Mouse (Mus musculus) midbrain, embryonic 14.5 days (tissue): ENCODE measurements around the gene Cenpf. TPM values are rescaled to one million over a fixed set of nuclear protein-coding genes. Genes with fewer than 3 reads are reported as not detected.
A peak's percentile ranks its signal among the peaks of the same experiment; 100 is the strongest.

ENCODE experiments used
- ATAC-seq: fragments of 200-750 bp; cut with Nextera tagmentation; 2 replicates; pipeline ENCODE4 v1.8.0; 2017; ENCODE audit warnings: moderate number of reproducible peaks, moderate library complexity; ENCODE audit not compliant: low FRiP score, low TSS enrichment
- DNase-seq: peaks from one replicate; pipeline ENCODE4 v3.0.0-alpha.2; 2015
- H3K27ac ChIP-seq: fragments of 300-500 bp; sonication (generic); replicated peaks from 2 replicates; pipeline ENCODE4 v1.5.1; 2014; ENCODE audit warnings: mild to moderate bottlenecking, low read depth, low read length, moderate library complexity
- H3K27me3 ChIP-seq: fragments of 300-500 bp; sonication (generic); 2 replicates; pipeline ENCODE4 v1.6.1; 2014; ENCODE audit warnings: low read length, control low read depth, mixed read lengths; ENCODE audit not compliant: control insufficient read depth, insufficient read depth
- H3K36me3 ChIP-seq: fragments of 300-500 bp; sonication (generic); 2 replicates; pipeline ENCODE4 v1.6.1; 2014; ENCODE audit warnings: low read length, control low read depth; ENCODE audit not compliant: control insufficient read depth, insufficient read depth
- H3K4me1 ChIP-seq: fragments of 300-500 bp; sonication (generic); 2 replicates; pipeline ENCODE4 v1.6.1; 2014; ENCODE audit warnings: mild to moderate bottlenecking, antibody characterized with exemption, low read length, control low read depth; ENCODE audit not compliant: control insufficient read depth, insufficient read depth
- H3K4me2 ChIP-seq: fragments of 300-500 bp; sonication (generic); 2 replicates; pipeline ENCODE4 v1.6.1; 2014; ENCODE audit warnings: mild to moderate bottlenecking, low read length, moderate library complexity
- H3K4me3 ChIP-seq: fragments of 300-500 bp; sonication (generic); replicated peaks from 2 replicates; pipeline ENCODE4 v1.5.1; 2014; ENCODE audit warnings: low read depth, low read length
- H3K9ac ChIP-seq: fragments of 300-500 bp; sonication (generic); replicated peaks from 2 replicates; pipeline ENCODE4 v1.6.1; 2014; ENCODE audit warnings: mild to moderate bottlenecking, low read length, moderate library complexity
- H3K9me3 ChIP-seq: fragments of 300-500 bp; sonication (generic); 2 replicates; pipeline ENCODE4 v1.6.1; 2016; ENCODE audit warnings: low read length, control low read depth, mixed read lengths; ENCODE audit not compliant: control insufficient read depth
- WGBS: fragments of 180-500 bp; shearing (Covaris S2); extraction: QIAGEN DNeasy Blood & Tissue Kit; methylation state at CpG from one replicate; pipeline ENCODE4 v1.1.7; 2014; 5-methylcytosine and 5-hydroxymethylcytosine counted together
- polyA plus RNA-seq: library from polyadenylated mRNA; unstranded; fragments of >200 nt; fragmentation: Nextera tagmentation; extraction: Ambion mirVana; gene quantifications from 2 replicates; pipeline ENCODE4 v1.2.1, GENCODE M21; 2014

Cenpf gene
- polyA plus RNA-seq, 1 experiment from 2014 or later = 27.3 TPM

DNA sequence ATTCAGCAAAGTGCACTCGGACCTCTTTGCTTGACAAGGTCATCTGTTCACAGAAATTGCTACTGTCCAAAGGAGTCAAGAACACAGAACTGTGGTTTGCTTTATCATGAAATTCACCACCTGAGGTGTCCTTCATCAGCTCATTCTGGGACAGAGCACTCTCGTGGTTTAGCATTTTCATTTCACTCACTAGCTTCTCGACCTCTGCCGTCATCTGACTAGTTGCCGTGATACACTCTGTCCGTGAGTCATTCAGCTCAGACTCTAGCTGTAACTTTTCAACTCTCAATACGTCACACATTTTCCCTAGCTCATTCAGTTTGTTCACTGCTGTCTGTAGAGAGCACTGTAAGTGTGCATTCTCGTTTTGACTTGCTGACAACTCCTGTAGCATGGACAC is 30.5 kb downstream of the Cenpf start:
- Histone ChIP-seq H3K27me3 (no peaks in the 10 kb centered on the region), H3K4me1 (no peaks in the 10 kb centered on the region), H3K9me3 (no peaks in the 10 kb centered on the region), H3K27ac (no peak overlapping the region), H3K36me3 (peaks cover 25% of the 10 kb centered on the region), H3K4me2 (no peak overlapping the region), H3K4me3 (no peak overlapping the region), H3K9ac (no peak overlapping the region)
- 93% methylated on average over 8 of the region's 8 CpGs for WGBS
- no peak for ATAC-seq
- DNase-seq = no peak

DNA sequence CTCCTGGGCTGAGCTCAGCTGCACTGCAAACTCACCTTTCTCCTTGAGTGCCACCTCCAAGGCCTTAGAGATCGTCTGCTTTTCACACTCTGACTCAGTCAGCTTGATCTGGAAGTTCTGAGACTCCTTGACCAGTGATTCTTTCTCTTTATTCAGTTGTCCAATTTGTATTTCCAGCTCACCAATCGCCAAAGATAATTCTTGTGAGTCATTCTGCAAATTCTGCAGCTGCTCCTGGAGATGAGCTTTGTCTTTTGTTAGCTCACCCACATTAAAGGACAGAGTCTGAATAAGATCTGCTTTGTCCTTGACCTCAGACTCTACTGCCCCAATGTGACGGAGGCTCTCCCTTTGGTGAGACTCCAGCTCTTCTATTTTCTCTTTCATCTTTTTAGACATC is 34.1 kb downstream of the Cenpf start:
- Histone ChIP-seq H3K27me3 (no peaks in the 10 kb centered on the region), H3K4me3 (no peak overlapping the region), H3K4me1 (no peaks in the 10 kb centered on the region), H3K4me2 (no peak overlapping the region), H3K9ac (no peak overlapping the region), H3K36me3 (peaks cover 36% of the 10 kb centered on the region), H3K9me3 (no peaks in the 10 kb centered on the region), H3K27ac (no peak overlapping the region)
- whole genome bisulfite sequencing = 89% methylated on average over 3 of the region's 3 CpGs
- DNase-seq (no peak), ATAC-seq (no peak)

DNA sequence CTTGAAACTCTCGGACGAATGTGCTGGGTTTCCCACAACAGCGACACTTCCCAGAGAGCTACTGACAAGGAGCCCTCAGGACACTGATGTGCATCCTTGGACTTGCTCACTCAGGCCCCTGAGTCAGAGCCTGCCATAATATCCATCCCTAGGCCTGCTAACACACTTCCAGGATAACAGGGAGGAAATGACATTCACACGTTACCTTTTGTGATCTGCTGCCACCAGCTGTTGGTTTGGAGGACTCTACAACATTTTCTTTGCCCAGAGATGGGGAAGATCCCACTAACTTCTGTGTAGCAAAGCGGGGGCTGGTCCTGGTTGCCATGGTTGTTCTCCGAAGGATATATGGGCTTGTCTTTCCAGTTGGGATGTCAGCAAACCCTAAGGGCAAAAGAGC is 41.3 kb downstream of the Cenpf start:
- peak; percentile 73 for DNase-seq

DNA sequence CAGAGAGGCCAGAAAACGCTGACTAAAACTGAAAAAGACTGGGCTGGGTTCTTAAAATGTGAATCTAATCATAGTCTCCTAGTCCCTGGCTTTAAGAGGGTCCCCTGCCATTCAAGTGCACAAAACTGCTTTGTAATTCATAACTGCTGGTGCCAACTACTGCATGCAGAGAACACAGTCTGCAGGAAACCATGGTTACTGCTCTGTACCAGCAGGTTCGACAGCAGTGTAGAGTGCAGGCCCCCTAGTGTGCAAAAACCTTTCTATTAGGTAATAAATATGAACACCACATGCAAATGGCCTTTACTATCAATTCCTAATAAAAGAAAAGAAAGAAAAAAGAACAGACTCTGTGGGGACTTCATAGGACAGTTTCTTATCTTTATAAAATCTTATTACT is 42.5 kb downstream of the Cenpf start:
- peak; percentile 72 for ATAC-seq
- peak; percentile 81 for DNase-seq

More for the DNA sequence above, 41.3 kb downstream of the Cenpf start:
- H3K27ac ChIP-seq = no peak overlapping the region
- H3K36me3 ChIP-seq = 0 out of 2 replicates have a peak, but pooled peaks cover 5% of the 10 kb centered on the region
- no peak for ATAC-seq
- H3K4me1 ChIP-seq = 0 out of 2 replicates have a peak, but pooled peaks cover 3% of the 10 kb centered on the region
- no peak overlapping the region for H3K4me3 ChIP-seq
- no peak overlapping the region for H3K4me2 ChIP-seq
- WGBS = 89% methylated on average over 6 of the region's 6 CpGs
- H3K9ac ChIP-seq = no peak overlapping the region
- no peaks in the 10 kb centered on the region for H3K27me3 ChIP-seq
- no peaks in the 10 kb centered on the region for H3K9me3 ChIP-seq

DNA sequence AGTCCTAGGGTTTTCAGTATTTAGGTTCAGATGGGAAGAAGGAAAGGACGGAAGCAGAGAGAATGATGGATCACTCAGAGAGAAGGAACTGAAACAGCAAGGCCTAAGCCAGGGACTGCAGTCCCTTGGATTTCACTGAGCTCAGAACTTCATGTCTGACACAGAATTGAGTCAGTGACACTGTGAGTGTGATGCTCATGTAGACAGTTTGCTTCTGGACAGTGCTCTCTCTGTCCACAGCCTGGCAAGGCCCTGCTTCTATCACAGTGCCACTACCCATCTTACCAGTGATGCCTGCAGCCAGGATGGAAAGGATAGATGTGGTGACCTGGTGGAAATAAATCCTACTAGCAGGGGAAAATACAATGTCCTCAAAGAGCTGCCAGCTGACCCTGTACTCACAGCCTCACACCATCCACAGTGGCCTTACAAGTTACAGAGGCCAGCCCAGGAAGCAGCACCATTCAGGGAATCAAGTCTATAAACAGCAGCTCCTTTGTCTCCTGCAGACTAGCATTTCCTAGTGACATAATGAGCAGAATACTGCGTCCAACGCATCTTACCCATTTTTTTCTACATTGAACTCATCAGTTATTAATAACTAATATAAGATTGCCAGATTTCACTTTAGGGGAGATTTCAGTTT is 43.1 kb downstream of the Cenpf start:
- no peak for ATAC-seq
- 70% methylated on average over 3 of the region's 3 CpGs for WGBS
- H3K9ac ChIP-seq = no peak overlapping the region; the same call in 1 of the 2 replicates
- H3K27ac ChIP-seq = peak overlapping the region; percentile 68
- peaks cover 5% of the 10 kb centered on the region for H3K36me3 ChIP-seq
- no peaks in the 10 kb centered on the region for H3K27me3 ChIP-seq
- no peak overlapping the region for H3K4me2 ChIP-seq
- DNase-seq = peak; percentile 37
- H3K9me3 ChIP-seq = no peaks in the 10 kb centered on the region
- H3K4me1 ChIP-seq = 0 out of 2 replicates have a peak, but pooled peaks cover 3% of the 10 kb centered on the region
- H3K4me3 ChIP-seq = no peak overlapping the region

More for the DNA sequence above, 42.5 kb downstream of the Cenpf start:
- H3K9me3 ChIP-seq = no peaks in the 10 kb centered on the region
- 0 out of 2 replicates have a peak, but pooled peaks cover 3% of the 10 kb centered on the region for H3K4me1 ChIP-seq
- H3K9ac ChIP-seq = no peak overlapping the region; the same call in 1 of the 2 replicates
- peak overlapping the region; percentile 68; the same call in 1 of the 2 replicates for H3K27ac ChIP-seq
- no peak overlapping the region for H3K4me3 ChIP-seq
- peaks cover 5% of the 10 kb centered on the region for H3K36me3 ChIP-seq
- H3K4me2 ChIP-seq = no peak overlapping the region
- no peaks in the 10 kb centered on the region for H3K27me3 ChIP-seq
- 37% methylated on average over 2 of the region's 2 CpGs for WGBS

DNA sequence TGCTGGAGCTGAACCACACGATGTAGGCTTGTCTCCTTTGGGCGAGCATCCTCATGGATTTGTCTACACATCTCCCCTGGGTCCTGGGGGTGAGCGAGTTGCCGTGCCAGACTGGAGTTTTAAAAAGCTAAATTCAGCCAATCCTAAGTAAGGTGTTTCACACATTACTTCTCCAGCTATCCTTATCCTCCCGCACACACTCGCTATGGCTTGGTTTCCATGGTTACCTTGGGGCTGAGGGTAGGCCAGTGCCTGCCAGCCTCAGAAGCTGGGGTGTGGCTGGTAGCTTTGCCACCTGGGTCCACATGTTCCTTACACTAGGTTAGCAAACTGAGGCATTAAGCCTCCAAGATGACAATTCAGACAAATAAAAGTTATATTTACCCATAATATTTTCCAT is 48.3 kb downstream of the Cenpf start:
- Histone ChIP-seq H3K9ac (no peak overlapping the region), H3K4me1 (0 out of 2 replicates have a peak, but pooled peaks cover 1% of the 10 kb centered on the region), H3K27me3 (no peaks in the 10 kb centered on the region), H3K4me3 (no peak overlapping the region), H3K36me3 (peaks cover 5% of the 10 kb centered on the region), H3K27ac (no peak overlapping the region), H3K4me2 (no peak overlapping the region), H3K9me3 (no peaks in the 10 kb centered on the region)
- WGBS = 76% methylated on average over 6 of the region's 6 CpGs
- DNase-seq (peak; percentile 32), ATAC-seq (no peak)

DNA sequence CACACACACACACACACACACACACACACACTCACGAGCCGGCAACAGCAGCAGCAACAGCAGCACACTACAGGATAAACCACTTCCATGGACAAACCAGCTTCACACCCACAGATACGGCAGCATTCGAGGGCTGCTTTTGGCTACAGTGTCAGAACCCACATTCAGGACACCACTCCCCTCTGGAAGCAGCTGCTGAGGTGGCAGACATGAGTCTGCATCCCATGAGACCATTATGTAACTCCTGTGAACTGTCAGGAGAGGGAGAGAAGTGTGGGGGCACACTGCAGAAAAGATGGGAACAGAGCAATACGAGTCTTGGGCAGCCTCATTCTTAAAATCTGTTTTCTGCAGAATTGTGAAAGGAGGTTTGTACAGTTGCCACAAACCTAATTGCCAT is 54.1 kb downstream of the Cenpf start:
- DNase-seq (no peak), ATAC-seq (no peak)
- H3K4me1 ChIP-seq = no peaks in the 10 kb centered on the region
- no peaks in the 10 kb centered on the region for H3K36me3 ChIP-seq
- no peak overlapping the region for H3K4me3 ChIP-seq
- H3K9ac ChIP-seq = no peak overlapping the region
- WGBS = 83% methylated on average over 5 of the region's 5 CpGs
- no peaks in the 10 kb centered on the region for H3K27me3 ChIP-seq
- no peak overlapping the region for H3K4me2 ChIP-seq
- H3K27ac ChIP-seq = no peak overlapping the region
- H3K9me3 ChIP-seq = no peaks in the 10 kb centered on the region

DNA sequence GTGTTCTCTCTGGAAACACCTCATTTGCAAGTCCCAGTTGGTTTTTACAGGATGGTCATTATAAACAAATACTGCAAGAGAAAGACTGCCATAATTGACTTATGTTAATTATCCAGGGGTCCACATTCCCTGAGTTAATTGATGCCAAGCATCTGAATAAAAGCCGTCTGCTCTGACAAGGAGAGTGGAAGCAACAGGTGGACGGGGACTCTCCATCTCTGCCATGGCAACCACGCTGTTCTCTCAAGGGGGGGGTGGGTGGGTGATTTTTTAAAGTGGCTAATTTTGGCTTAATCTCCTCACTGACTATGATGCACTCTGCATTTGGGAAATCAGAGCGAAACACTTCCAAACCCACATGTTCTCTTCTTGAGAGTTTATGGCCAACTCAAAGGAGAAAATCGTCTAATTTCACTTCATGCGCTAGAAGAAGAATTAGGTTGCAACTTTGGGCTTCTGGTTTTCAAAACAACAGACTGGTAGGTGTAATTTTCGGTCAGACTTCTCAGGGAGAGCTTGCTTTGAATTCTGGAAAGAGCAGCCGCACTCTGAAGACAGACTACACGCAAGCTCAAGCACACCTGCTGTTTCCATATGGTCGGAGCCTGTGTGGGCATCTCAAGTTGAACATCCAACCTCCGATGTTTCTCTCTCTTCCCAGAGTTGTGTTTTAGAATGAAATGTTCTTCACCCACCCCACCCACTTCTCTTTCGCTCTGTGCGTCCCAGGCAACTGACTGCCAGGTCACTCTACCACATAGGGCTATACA is 55.8 kb downstream of the Cenpf start:
- H3K36me3 ChIP-seq = no peaks in the 10 kb centered on the region
- no peak overlapping the region for H3K9ac ChIP-seq
- no peaks in the 10 kb centered on the region for H3K9me3 ChIP-seq
- peak; percentile 32 for DNase-seq
- H3K27me3 ChIP-seq = no peaks in the 10 kb centered on the region
- WGBS = 75% methylated on average over 13 of the region's 13 CpGs
- no peak overlapping the region for H3K4me3 ChIP-seq
- H3K4me1 ChIP-seq = no peaks in the 10 kb centered on the region
- H3K4me2 ChIP-seq = no peak overlapping the region
- no peak for ATAC-seq
- no peak overlapping the region for H3K27ac ChIP-seq
